Mouse (Mus musculus) retina, adult 2 months (tissue): ENCODE measurements around the gene Olfr520.
"Not testable (repeated sequence)": the region's sequence is repeated elsewhere in the genome, so short reads cannot be mapped to it uniquely, and the experiment has no call there.

Experiments
- DNase-seq: peaks from one replicate; pipeline ENCODE4 v3.0.0-alpha.2; 2012; ENCODE audit warnings: low read depth, low spot score

Gene Olfr520

GRCm38 (mm10) chr7:99729973-99730372 lies at the start of gene Olfr520:
Olfr520 (plus strand) TSS chr7:99730273.
- DNase-seq: no peak

GRCm38 (mm10) chr7:99680771-99681170 lies 49.3 kb upstream of the Olfr520 start:
- no peak for DNase-seq

GRCm38 (mm10) chr7:99684086-99684485 lies 46.0 kb upstream of the Olfr520 start:
- DNase-seq: no peak

- DNase-seq: no peak
Measured at GRCm38 (mm10) chr7:99690819-99691218, 39.3 kb upstream of the Olfr520 start.

- DNase-seq: no peak
Measured at GRCm38 (mm10) chr7:99692396-99692795, 37.7 kb upstream of the Olfr520 start.

GRCm38 (mm10) chr7:99693387-99693786 lies 36.7 kb upstream of the Olfr520 start:
- no peak for DNase-seq

GRCm38 (mm10) chr7:99693976-99694375 lies 36.1 kb upstream of the Olfr520 start:
- no peak for DNase-seq

- not testable (repeated sequence) for DNase-seq
Measured at GRCm38 (mm10) chr7:99694424-99694823, 35.6 kb upstream of the Olfr520 start.

GRCm38 (mm10) chr7:99695471-99696057 lies 34.5 kb upstream of the Olfr520 start:
- DNase-seq: no peak

GRCm38 (mm10) chr7:99698576-99698975 lies 31.5 kb upstream of the Olfr520 start:
- DNase-seq: no peak

GRCm38 (mm10) chr7:99699106-99699505 lies 31.0 kb upstream of the Olfr520 start:
- DNase-seq: no peak

- DNase-seq: no peak
Measured at GRCm38 (mm10) chr7:99699709-99700151, 30.3 kb upstream of the Olfr520 start.

GRCm38 (mm10) chr7:99700641-99701040 lies 29.4 kb upstream of the Olfr520 start:
- DNase-seq: no peak

- DNase-seq: no peak
Measured at GRCm38 (mm10) chr7:99702201-99702600, 27.9 kb upstream of the Olfr520 start.

GRCm38 (mm10) chr7:99704736-99705519 lies 25.1 kb upstream of the Olfr520 start:
- DNase-seq: no peak

GRCm38 (mm10) chr7:99706341-99707037 lies 23.6 kb upstream of the Olfr520 start:
- no peak for DNase-seq

GRCm38 (mm10) chr7:99707038-99707595 lies 23.0 kb upstream of the Olfr520 start:
- DNase-seq: no peak

- DNase-seq: no peak
Measured at GRCm38 (mm10) chr7:99707671-99708070, 22.4 kb upstream of the Olfr520 start.

- DNase-seq: no peak
Measured at GRCm38 (mm10) chr7:99708301-99708721, 21.8 kb upstream of the Olfr520 start.

- no peak for DNase-seq
Measured at GRCm38 (mm10) chr7:99708750-99709149, 21.3 kb upstream of the Olfr520 start.

- no peak for DNase-seq
Measured at GRCm38 (mm10) chr7:99709992-99710391, 20.1 kb upstream of the Olfr520 start.

GRCm38 (mm10) chr7:99710476-99710875 lies 19.6 kb upstream of the Olfr520 start:
- peak; percentile 41 for DNase-seq
